8 mouse cellular contexts compared by ENCODE assay signal in the genomic region with DNA sequence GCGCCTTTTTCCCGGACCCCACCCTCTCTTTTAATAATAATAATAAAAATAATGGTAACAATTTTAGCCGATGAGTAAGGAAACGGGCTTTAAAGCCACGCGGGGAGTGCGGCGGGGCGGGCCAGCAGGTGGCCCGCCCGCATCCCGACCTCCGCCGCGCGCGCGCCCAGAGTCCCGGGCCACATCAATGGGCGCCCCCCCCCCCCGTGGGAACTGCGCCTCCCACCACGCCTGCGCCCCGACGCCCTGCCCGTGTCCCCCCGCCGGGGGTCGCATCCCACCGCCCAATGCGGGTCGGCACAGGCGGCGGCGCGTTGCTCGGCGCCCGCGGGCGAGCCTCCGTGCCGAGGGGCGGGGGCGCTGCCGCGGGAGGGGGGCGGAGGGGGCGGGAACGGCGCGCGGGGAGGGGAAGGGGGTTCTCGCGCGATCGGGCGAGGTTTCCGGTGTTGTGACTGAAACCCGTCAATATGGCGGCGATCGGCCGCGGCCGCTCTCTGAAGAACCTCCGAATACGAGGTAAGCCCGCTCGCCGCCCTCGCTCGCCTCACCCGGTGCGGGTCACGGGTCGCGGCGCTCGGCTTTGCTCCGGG. TPM values are rescaled to one million over a fixed set of nuclear protein-coding genes. Genes with fewer than 3 reads are reported as not detected.
DNase-seq lines count a peak whose midpoint lies in the region; ATAC-seq and TF ChIP-seq lines count a peak whose summit lies in the region.

Gene Rictor (plus strand): TSS at position 444 of the 590 bp plus-strand sequence.

- peak within 1 kb of the TSS; percentile 87 for H3K9ac ChIP-seq in limb, embryonic 15.5 days
- peak within 1 kb of the TSS; percentile 91 for H3K9ac ChIP-seq in midbrain, postnatal 0 days (replicated peaks; ENCODE audit: low read length, poor library complexity, severe bottlenecking)

- H3K4me3 ChIP-seq in embryonic facial prominence, embryonic 10.5 days = peak within 1 kb of the TSS; percentile 94
- peak within 1 kb of the TSS; percentile 71 for H3K4me3 ChIP-seq in kidney, adult 2 months (ENCODE audit: insufficient read depth, low read depth, low read length)
- peak within 1 kb of the TSS; percentile 90 for H3K4me3 ChIP-seq in limb, embryonic 15.5 days
- H3K4me3 ChIP-seq in midbrain, postnatal 0 days (ENCODE audit: low read depth, low read length) = peak within 1 kb of the TSS; percentile 86

- peak; percentile 77 for ATAC-seq in cerebellum, adult (ENCODE audit: insufficient number of reproducible peaks, low FRiP score, low TSS enrichment)
- ATAC-seq in limb, embryonic 15.5 days (ENCODE audit: insufficient number of reproducible peaks, low FRiP score, low TSS enrichment, low read depth) = peak; percentile 81
- peak; percentile 92 for ATAC-seq in midbrain, postnatal 0 days (ENCODE audit: low FRiP score)

- peak within 1 kb of the TSS; percentile 87 for H3K4me2 ChIP-seq in limb, embryonic 15.5 days
- peak within 1 kb of the TSS; percentile 97 for H3K4me2 ChIP-seq in midbrain, postnatal 0 days (ENCODE audit: low read depth, low read length, poor library complexity, severe bottlenecking)

- TF ChIP-seq POLR2A in kidney, adult 2 months (IDR thresholded peaks at IDR 0.05; ENCODE audit: low read depth, low read length) = peak; percentile 26

- peaks cover 10% of the 10 kb centered on the region for H3K27me3 ChIP-seq in embryonic facial prominence, embryonic 10.5 days (replicated peaks; ENCODE audit: low read depth, poor library complexity, severe bottlenecking)
- H3K27me3 ChIP-seq in kidney, adult 2 months (replicated peaks; ENCODE audit: control insufficient read depth, insufficient read depth, low read length) = peaks cover 3% of the 10 kb centered on the region; the same call in 1 of the 2 replicates
- H3K27me3 ChIP-seq in limb, embryonic 15.5 days = peaks cover 11% of the 10 kb centered on the region; the same call in 1 of the 2 replicates
- no peaks in the 10 kb centered on the region for H3K27me3 ChIP-seq in midbrain, postnatal 0 days (ENCODE audit: insufficient read depth, low read length)

- H3K36me3 ChIP-seq in embryonic facial prominence, embryonic 10.5 days (replicated peaks) = no peaks in the 10 kb centered on the region
- H3K36me3 ChIP-seq in kidney, adult 2 months (ENCODE audit: control insufficient read depth, insufficient read depth, low read length) = no peaks in the 10 kb centered on the region
- H3K36me3 ChIP-seq in limb, embryonic 15.5 days = no peaks in the 10 kb centered on the region
- H3K36me3 ChIP-seq in midbrain, postnatal 0 days (ENCODE audit: insufficient read depth, low read length) = no peaks in the 10 kb centered on the region

- no peak for DNase-seq in cerebellum, adult 9-10 months
- DNase-seq in embryonic facial prominence, embryonic 10.5 days (ENCODE audit: low spot score) = peak; percentile 93
- DNase-seq in heart, adult 18-20 months = peak; percentile 84 to 91
- peak; percentile 88 for DNase-seq in kidney, adult 2 months
- peak; percentile 91 for DNase-seq in midbrain, postnatal 0 days (ENCODE audit: low spot score)
- peak; percentile 86 to 92 for DNase-seq in spleen, postnatal 10 days (ENCODE audit: low spot score in 2 of 2)

- peaks cover 24% of the 10 kb centered on the region for H3K4me1 ChIP-seq in embryonic facial prominence, embryonic 10.5 days
- H3K4me1 ChIP-seq in kidney, adult 2 months (ENCODE audit: control insufficient read depth, insufficient read depth, low read length) = peaks cover 4% of the 10 kb centered on the region
- H3K4me1 ChIP-seq in limb, embryonic 15.5 days = peaks cover 14% of the 10 kb centered on the region; the same call in 1 of the 2 replicates
- H3K4me1 ChIP-seq in midbrain, postnatal 0 days (ENCODE audit: insufficient read depth, low read length) = 0 out of 2 replicates have a peak, but pooled peaks cover 3% of the 10 kb centered on the region

- WGBS in embryonic facial prominence, embryonic 10.5 days = under 1% methylated on average over 80 of the region's 82 CpGs
- 1% methylated on average over 77 of the region's 82 CpGs for WGBS in kidney, adult 2 months
- WGBS in limb, embryonic 15.5 days = under 1% methylated on average over 55 of the region's 82 CpGs
- under 1% methylated on average over 35 of the region's 82 CpGs for WGBS in midbrain, postnatal 0 days

- H3K9me3 ChIP-seq in embryonic facial prominence, embryonic 10.5 days = no peaks in the 10 kb centered on the region
- no peaks in the 10 kb centered on the region for H3K9me3 ChIP-seq in limb, embryonic 15.5 days
- no peaks in the 10 kb centered on the region for H3K9me3 ChIP-seq in midbrain, postnatal 0 days (ENCODE audit: low read length)

- no peak for TF ChIP-seq CTCF in kidney, adult 2 months (conservative IDR thresholded peaks at IDR 0.05; ENCODE audit: insufficient read depth, insufficient read length, low read depth, low read length)
- TF ChIP-seq CTCF in midbrain, postnatal 0 days (IDR thresholded peaks at IDR 0.05) = no peak

- H3K27ac ChIP-seq in embryonic facial prominence, embryonic 10.5 days (replicated peaks) = peak within 1 kb of the TSS; percentile 96
- no peak within 1 kb of the TSS for H3K27ac ChIP-seq in kidney, adult 2 months (ENCODE audit: insufficient read depth, low read depth, low read length)
- peak within 1 kb of the TSS; percentile 94 for H3K27ac ChIP-seq in limb, embryonic 15.5 days
- peak within 1 kb of the TSS; percentile 90 for H3K27ac ChIP-seq in midbrain, postnatal 0 days (ENCODE audit: low read depth, low read length)

RNA-seq across cellular contexts. Expression of gene Rictor, which starts in this region (rescaled TPM):
- polyA plus RNA-seq in embryonic facial prominence, embryonic 10.5 days (2016; fragmentation: Nextera tagmentation; extraction: Ambion mirVana) = 35.4 and 35.8 TPM in 2 replicates
- total RNA-seq in heart, adult 18-20 months (2021) = 10 to 100 TPM; 11.6 to 13.1 TPM
- 4.8 and 5.2 TPM in 2 replicates for polyA plus RNA-seq in kidney, adult 2 months (2012; rRNA removed)
- polyA plus RNA-seq in limb, embryonic 15.5 days (2015; fragmentation: Nextera tagmentation; extraction: Ambion mirVana) = 40.6 and 43.4 TPM in 2 replicates
- total RNA-seq in midbrain, postnatal 0 days (2014; rRNA removed) = 32.1 and 41.5 TPM in 2 replicates
- polyA plus RNA-seq in midbrain, postnatal 0 days (2015; fragmentation: Nextera tagmentation; extraction: Ambion mirVana) = 30.2 and 36.8 TPM in 2 replicates
